Mouse (Mus musculus) C2C12 (cell line): ENCODE measurements around the gene Kmt2e.

ENCODE experiments used
- CEBPB ChIP-seq: IDR thresholded peaks from one replicate; pipeline ENCODE4 v1.6.1; 2011; ENCODE audit warnings: low read depth, mild to moderate bottlenecking, control low read depth, moderate library complexity
- CTCF ChIP-seq: IDR thresholded peaks from one replicate; pipeline ENCODE4 v1.5.1; 2011; ENCODE audit not compliant: control insufficient read depth, insufficient read depth, insufficient read length
- USF1 ChIP-seq: IDR thresholded peaks from one replicate; pipeline ENCODE4 v1.6.1; 2011; ENCODE audit warnings: low read depth, mild to moderate bottlenecking, control low read depth, moderate library complexity

DNA sequence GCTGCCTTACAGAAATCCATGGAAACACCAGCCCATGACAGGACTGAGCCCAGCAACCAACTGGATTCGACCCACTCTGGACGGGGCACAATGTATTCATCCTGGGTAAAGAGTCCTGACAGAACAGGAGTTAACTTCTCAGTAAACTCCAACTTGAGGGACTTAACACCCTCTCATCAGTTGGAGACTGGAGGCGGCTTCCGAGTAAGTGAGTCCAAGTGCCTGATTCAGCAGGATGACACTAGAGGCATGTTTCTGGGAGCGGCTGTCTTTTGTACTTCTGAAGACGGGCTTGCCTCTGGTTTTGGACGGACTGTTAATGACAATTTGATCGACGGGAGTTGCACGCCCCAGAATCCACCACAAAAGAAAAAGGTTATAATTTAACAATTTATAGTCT is 63.7 kb downstream of the Kmt2e start:
- TF ChIP-seq USF1 (no peak), CEBPB (no peak), CTCF (no peak)
